Mouse (Mus musculus): ENCODE data around the gene Ephb2. TPM values are rescaled to one million over a fixed set of nuclear protein-coding genes. Genes with fewer than 3 reads are reported as not detected.

The Ephb2 gene
- total RNA-seq, 2 experiments from 2014 or later: 0.49 to 0.89 TPM

DNA sequence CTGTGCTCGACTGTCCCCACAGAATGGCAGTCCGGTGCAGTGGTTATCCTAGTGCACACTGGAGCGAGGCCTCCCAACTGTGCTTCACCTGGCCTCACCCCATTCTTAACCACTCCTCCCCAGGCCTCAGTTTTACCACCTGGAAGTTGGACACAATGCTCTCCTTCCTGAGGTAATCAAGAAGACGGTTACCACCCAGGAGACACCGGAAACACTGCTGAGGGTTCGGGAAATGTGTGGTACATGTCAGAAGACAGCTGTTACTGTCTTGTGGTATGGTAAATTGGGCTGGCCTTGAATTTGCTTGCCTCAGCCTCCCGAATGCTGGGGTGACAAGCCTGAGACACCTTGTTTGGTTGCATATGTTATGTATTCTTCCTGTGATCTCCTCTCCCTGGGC, 121.9 kb downstream of the Ephb2 start:
- no peak for DNase-seq (ENCODE audit: low spot score)
- intact Hi-C loops (cut with DNase I): no loop called here

DNA sequence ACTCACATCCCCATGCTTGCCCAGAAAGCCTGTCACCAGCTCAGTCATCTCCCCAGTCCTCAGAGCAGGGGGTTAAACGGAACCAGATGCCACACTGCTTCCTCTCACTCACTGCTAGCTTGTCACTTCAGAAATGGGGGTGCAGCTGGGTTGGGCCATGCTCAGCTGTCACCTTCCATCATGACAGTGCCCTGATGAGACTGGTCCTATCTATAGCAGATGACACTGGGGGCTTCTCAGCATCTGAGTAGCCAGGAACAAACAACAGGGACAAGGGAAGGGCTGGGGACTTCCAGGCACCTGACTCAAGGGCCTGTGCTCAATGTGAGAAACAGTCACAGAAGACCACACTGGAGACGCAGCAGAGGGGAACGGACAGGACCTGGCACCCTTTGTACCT, 122.4 kb downstream of the Ephb2 start:
- DNase-seq (ENCODE audit: low spot score): no peak
- intact Hi-C loops (cut with DNase I): no loop called here

DNA sequence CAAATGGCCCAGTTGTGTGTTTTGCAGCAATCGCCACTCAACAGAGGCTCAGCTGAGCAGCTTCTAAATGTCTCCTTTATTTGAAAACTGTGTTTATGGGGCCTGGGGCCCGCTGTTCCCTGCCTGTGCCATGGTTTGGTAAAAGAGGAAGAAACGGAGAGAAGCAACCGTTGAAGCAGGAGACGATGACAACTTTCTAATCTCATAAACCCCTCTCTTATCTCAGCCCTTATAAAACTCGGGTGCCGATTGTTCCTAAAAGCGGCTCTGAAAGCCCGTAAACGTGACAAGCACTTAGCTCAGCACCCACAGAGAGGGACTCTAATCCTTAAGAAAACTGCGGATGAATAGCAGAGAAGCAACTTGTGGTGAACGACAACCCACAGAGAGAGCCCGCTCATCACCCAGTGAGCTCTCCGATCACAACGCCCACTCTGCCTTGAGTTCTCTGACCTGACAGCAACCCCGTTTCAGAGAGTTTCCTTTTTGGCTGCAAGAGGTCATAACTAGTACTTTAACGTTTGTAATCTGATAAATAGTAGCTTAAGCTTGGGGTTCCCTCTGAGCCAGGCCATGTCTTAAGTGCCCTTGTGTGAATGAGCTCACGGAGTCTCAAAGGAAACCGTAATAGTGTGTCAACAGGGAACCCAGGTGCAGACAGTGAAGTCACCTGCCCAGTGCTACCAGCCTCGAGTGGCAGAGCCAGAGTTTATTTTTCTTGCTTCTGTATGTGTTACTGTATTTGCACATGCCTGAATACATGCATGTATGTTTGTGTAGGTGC, 123.6 kb downstream of the Ephb2 start:
- DNase-seq (ENCODE audit: low spot score): no peak
- intact Hi-C loops (cut with DNase I): no loop called here

DNA sequence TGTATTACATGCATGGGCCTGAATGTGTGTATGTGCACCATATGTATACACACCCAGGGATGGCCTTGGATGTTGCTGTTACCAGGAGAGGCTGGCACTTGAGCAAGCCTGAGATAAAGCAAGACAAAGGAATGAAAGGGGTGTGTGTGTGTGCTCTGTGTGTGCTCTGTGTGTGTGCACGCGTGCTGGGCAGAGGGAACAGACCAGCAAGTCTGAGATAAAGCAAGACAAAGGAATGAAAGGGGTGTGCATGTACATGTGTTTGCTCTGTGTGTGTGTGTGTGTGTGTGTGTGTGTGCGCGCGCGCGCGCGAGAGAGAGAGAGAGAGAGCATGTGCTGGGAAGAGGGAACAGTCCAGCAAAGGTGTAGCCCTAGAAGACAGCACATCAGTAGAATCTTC, 125.4 kb downstream of the Ephb2 start:
- intact Hi-C loops (cut with DNase I): no loop called here
- no peak for DNase-seq (ENCODE audit: low spot score)

DNA sequence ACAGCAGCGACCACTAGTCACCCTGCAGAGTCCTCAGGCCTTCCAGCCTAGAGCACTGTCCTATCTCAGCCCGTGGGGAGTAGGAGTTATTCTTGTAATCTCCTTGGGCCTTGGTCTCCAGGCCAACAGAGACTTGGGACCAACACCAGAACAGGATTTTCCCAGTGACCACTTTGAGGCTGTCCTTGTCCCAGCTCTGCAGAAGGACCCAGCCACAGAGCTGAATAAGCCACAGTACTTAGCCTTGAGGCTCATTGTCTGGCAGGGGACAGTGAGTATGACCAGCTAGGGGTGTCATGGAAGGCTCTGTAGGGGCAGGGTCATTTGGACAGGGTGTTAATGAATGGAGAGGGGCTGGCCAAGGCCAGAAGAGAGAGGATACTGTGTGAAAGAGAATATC, 126.8 kb downstream of the Ephb2 start:
- DNase-seq (ENCODE audit: low spot score): no peak
- intact Hi-C loops (cut with DNase I): no loop called here

DNA sequence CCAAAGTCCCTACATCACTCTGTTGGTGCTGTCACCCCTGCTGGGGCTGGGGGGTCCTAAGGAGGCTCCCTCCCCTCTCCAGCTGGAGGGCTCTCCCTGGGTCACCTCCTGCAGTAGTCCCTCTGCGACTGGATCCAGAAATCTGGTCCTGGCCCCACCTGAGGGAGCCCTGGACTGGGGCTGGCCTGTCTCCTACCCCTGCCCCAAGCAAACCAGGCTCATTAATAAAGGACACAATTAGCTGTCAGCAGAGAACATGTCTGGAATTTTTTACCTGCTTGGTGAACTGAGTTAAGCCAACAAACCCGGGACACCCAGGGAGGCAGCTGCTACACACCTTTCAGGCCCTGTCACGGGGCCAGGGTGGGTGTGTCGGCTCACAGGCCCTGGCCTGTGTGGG, 129.1 kb downstream of the Ephb2 start:
- intact Hi-C loops (cut with DNase I): no loop called here
- DNase-seq (ENCODE audit: low spot score): no peak

DNA sequence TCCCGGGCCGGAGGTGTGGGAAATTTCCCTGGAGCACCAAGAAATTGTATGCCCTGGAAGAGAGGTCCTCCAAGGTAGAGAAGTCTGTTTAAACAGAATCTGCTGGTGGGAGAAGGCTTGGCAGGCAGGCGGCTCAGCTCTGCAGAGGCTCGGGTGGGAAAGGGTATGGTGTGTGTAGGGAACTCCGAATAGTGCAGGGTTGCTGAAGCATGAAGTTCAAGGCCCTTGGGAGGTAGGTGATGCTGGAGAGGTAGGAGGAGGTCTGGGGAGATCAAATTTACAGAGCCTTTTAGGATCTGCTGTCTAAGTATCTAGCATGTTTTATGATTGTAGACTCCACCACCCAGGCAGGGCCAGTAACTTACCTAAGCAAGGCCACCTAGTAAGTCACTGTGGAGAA, 130.7 kb downstream of the Ephb2 start:
- no peak for DNase-seq (ENCODE audit: low spot score)
- intact Hi-C loops (cut with DNase I): no loop called here

DNA sequence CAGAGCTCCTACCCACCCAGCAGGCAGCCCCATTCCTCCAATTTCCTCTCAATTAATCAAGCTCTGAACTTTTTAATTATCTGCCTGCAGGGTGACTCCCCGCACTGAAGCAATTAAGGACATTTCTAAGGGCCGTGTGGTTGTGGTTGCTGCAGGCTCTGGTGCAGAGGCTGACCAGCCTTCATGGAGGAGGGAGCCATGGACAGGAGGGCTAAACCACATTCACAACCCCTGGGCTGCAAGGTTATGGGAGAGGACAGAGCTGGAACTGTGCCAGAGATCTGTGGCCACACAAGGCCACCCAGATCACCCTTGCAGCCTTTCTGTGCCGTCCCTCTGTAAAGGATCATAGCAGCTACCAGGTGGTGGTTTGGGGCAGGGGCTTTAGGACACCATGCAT, 131.2 kb downstream of the Ephb2 start:
- intact Hi-C loops (cut with DNase I): no loop called here
- no peak for DNase-seq (ENCODE audit: low spot score)

DNA sequence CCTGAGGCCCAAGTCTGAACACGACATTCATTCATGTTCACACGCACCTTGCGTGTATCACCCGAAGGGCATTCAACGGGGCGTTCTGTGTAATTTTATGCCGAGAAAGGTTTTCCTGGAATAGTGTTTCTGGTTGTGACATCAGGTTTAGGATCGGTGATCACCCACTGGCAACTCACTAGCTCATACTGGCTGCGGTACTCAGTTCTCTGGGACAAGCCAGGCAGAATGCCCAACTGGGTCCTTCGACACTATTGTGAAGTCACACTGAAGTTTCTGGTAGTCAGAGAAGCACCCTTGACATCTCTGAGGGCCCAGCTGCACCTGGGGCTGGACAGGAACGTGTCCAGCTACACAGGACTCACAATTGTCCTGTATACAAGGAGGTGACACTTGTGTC, 132.4 kb downstream of the Ephb2 start:
- intact Hi-C loops (cut with DNase I): no loop called here

DNA sequence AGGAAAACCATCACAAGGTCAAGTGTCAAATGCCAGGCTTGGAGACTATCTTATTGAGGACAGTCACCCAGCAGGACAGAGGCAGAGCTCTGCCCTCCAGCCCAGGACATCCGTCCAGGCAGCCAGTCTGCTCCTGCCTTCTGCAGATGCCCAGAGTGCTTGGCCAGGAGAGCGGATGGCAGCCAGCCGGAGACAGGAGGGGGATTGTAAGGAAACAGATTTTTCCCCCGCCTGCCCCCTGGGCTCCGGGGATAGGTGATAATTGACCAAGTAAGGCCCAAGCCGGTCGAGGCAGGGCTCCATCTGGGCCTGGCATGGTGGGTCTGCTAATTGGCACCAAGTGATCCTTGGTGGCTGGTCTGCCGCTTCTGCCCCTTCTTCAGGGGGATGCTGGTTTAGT, 133.3 kb downstream of the Ephb2 start:
- DNase-seq (ENCODE audit: low spot score): no peak
- intact Hi-C loops (cut with DNase I): no loop called here

More for the DNA sequence above, 132.4 kb downstream of the Ephb2 start:
- no peak for DNase-seq (ENCODE audit: low spot score)

DNA sequence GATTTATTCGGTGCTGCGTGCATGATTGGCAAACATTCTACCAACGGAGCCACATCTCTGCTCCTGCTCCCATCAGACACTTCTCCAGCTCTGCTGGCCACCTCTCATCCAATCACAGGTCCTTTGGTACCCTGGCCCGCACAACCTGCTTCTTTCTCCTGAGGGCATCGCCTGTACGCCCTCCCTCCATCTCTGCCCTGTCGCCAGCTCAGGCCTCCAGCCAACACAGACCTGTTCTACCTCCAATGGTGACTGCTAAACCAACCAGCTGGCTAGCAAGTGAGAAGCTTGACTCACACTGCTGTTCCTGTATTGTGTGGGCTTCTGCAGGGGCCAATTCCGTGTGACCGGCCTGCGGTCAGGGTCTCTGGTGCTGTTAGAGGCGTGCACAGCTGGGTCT, 134.6 kb downstream of the Ephb2 start:
- no peak for DNase-seq (ENCODE audit: low spot score)
- intact Hi-C loops (cut with DNase I): no loop called here

DNA sequence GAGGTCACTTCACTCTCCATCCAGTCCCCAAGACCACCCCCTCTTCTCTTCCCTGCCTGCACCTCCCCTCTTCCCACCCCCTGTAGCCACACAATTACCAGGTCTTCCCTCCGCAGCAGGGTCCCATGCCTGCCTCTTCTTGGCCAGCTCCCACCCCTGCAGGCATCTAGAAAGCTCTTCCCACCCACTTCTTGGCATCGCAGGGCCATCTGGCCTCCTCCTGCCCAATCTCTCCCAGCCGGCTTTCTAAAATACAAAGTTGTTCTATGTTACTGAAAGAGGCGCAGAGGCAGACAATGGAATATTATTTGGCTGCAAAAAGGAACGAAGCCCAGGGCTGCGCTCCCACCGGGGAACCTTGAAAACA, 136.7 kb downstream of the Ephb2 start:
- no peak for DNase-seq (ENCODE audit: low spot score)
- intact Hi-C loops (cut with DNase I): loop anchor here (5.0 kb wide), 1 partner anchor 143 kb away; no protein-coding TSS in a partner anchor

DNA sequence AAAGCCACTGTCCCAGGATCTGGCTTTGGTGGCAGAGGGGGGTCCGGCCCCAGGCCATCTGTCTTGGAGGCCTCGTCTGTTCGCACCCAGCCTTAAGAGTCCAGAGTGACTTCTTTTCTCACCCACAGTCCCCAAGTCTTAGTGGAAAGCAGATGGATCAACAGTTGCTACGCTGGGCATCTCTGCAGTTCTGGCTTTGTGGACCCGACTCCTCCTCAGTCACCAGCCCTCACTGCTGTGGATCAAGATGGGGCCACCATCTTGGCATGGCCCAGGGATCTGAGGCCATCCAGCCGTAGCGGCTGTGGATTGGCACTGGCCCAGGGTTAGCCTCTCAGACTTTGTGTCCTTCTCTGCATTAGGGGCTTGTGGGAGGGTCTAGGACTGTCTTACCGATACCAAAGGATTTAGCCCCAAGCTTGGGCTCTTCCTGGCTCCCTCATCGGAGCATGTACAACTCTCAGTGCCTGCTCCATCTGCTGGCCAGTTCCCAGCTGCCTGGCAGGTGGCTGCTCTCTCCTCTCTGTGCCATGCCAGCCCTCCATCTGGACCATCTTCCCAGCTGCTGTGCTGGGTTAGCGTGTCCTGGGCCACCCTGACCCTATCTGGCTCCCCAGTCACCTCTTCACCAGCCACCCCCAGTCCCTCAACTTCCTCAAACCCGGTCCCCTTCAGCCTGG, 137.2 kb downstream of the Ephb2 start:
- no peak for DNase-seq (ENCODE audit: low spot score)
- intact Hi-C loops (cut with DNase I): loop anchor here (5.0 kb wide), 1 partner anchor 144 kb away; no protein-coding TSS in a partner anchor

DNA sequence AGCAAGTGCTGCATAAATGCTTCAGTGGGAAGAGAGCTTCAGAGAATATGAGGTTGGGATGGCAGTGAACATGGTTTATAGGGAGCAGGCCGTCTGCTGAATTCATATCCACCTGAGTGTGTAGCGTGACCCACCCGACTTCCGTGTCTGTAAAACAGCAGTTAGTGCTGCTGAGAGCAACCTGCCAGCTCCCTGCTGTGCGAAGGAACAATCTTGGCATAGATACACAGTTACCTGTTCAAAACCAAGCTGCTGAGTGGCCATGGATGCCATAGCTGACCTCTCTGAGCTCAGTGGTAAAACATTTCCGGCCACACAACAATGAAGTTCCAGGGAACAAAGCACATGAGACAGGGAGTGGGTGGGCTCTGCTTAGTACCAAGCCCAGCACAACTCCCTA, 138.5 kb downstream of the Ephb2 start:
- intact Hi-C loops (cut with DNase I): loop anchor here (5.0 kb wide), 1 partner anchor 145 kb away; no protein-coding TSS in a partner anchor

DNA sequence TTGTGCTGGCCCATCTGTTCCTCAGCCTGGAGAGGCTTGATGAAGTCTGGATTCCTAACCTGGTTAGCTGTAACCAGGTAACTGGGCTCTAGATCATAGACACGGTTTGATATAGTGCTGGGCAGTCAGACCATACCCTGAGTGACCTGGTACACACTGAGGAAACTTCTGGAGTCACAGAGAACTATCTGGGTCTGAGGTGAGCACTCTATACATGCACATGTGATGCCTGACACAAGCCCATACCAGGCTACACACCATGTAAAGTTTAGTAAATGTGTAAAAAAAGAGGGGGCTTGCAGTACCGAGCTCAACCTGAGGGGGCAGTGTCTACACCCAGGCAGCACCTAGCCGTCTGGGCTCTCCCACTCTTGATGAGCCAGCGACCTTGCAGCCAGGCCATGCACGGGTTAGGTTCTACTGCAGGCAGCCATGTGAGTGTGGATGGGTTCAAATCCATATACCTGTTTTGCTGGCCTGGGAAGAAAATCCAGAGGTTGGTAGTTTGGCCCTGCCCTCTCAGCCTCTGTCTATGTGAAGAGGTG, 139.3 kb downstream of the Ephb2 start:
- intact Hi-C loops (cut with DNase I): loop anchor here (5.0 kb wide), 1 partner anchor 146 kb away; no protein-coding TSS in a partner anchor

More for the DNA sequence above, 138.5 kb downstream of the Ephb2 start:
- DNase-seq (ENCODE audit: low spot score): no peak

DNA sequence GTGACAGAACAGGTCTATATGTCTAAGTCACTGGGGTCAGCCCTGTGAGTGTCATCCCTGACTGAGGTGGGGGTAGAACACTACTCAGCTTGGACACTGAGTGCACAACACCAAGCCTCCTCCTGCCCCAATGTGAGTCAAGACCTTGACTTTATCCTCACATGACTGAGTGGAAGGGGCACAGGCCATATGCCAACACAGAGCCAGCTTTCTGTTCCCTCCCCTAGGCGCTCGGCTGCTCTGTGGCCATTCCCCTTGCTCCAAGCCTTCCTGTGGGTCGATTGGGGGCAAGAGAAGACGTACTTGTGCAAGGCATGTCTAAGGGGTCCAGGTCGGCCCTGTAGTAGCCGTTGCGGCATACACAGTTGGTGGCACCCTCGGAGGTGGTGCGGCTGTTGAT, 140.1 kb downstream of the Ephb2 start:
- intact Hi-C loops (cut with DNase I): loop anchor here (5.0 kb wide), 1 partner anchor 147 kb away; no protein-coding TSS in a partner anchor
- no peak for DNase-seq (ENCODE audit: low spot score)

More for the DNA sequence above, 139.3 kb downstream of the Ephb2 start:
- no peak for DNase-seq (ENCODE audit: low spot score)

DNA sequence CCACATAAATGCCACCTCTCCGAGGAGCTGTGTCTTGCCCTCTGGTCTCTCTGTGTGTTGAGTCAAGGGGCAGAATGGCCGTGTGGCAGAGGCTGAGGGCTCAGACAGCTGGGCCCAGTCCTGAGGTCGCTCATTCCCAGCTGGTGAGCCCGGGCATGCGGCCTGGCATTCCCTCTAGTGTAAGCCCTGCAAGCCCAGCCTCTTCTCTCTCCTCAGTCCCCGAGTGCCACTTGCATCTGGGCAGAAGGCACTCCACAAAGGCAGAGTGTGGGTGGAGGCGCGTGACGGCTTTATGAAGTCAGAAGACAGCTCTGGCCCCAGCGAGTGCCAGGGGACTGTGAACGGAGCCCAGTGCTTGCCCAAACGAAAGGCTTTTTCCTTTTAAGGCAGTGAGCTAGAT, 145.8 kb downstream of the Ephb2 start:
- intact Hi-C loops (cut with DNase I): no loop called here
- DNase-seq (ENCODE audit: low spot score): no peak

DNA sequence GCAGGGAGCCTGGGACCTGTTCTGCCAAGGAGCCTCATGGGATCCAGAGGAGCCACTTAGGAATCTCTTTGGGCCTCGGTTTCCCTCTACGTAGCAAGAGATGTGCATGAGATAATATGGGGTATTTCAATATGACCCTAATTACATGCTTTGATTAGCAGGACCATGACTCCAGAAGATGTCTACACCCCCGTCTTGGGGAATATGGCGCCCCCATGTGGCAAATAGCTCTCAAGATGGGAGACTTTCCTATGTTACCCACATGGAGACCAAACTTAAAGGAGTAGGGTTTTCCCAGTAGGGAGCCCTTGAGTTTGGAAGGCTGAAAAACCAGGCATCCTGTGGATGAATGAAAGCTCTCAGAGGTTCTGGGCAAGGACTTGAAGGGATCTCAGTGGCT, 147.7 kb downstream of the Ephb2 start:
- no peak for DNase-seq (ENCODE audit: low spot score)
- intact Hi-C loops (cut with DNase I): loop anchor here (10.0 kb wide), 1 partner anchor 287 kb away; no protein-coding TSS in a partner anchor

DNA sequence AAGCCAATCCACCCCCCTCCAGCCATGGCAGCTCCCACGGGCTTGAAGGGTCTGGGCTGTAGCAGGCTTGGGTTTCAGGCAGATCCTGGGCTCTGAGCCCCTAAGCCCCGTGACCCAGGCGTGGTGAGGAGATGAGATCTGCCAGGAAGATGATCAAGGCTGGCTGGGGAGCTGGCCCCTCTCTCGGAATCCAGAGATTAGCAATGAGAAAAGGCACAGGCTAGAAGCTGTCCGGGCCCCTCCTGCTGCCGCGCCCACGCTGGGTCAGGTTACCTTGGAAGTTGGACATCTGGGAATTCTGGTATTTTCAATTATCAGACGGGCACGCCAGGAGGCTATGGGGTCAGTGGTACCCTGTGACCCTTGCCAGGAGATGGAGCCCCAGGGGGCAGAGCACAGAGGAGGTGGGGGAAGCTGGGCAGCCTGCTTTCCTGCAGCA, 150.3 kb downstream of the Ephb2 start:
- intact Hi-C loops (cut with DNase I): loop anchor here (10.0 kb wide), 1 partner anchor 289 kb away; no protein-coding TSS in a partner anchor
- DNase-seq (ENCODE audit: low spot score): no peak

DNA sequence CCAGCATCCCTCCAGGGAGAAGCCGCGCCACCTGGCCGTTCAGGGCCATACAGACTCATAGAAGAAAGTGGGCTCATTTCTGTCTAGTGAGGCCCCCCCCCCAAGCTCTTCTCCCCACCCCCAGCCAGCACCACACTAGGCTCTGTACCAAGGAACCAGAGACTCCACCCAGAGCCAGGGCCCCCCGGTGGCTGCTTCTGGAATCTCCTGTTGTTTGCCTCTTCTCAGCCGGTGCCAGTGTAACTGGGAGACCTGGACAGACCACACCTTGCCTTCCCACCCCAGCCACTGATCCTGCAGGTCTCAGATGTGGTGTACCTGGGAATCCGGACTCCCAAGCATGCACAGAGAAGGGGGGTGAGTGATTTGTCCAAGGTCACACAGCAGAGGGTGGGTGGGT, 151.3 kb downstream of the Ephb2 start:
- intact Hi-C loops (cut with DNase I): loop anchor here (10.0 kb wide), 1 partner anchor 290 kb away; no protein-coding TSS in a partner anchor
- no peak for DNase-seq (ENCODE audit: low spot score)

DNA sequence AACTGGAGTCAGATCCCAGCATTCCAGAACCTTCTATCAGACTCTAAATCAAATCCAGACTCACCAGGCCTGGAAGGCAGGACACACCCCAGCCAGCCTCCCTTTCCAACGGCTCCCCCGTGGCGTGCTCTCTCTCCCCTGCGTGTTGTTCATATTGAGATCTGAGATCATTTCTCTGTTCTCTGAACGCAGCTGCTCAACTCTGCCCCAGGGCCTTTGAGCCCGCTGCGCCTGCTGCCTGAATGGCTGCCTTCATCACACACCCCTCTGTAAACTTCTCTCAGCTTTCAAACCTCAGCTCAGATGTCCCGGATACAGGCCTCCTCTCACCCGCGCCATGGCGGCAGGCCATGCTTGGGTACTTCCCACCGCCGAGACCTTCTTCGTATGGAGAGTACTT, 155.1 kb downstream of the Ephb2 start:
- DNase-seq (ENCODE audit: low spot score): no peak
- intact Hi-C loops (cut with DNase I): loop anchor here (10.0 kb wide), 1 partner anchor 294 kb away; no protein-coding TSS in a partner anchor

All from heart, postnatal 25 days (tissue).